Mouse (Mus musculus) forebrain, embryonic 16.5 days (tissue): ENCODE results near the gene Nkain4. TPM values are rescaled to one million over a fixed set of nuclear protein-coding genes. Genes with fewer than 3 reads are reported as not detected.

Experiments
- ATAC-seq: fragments of 200-750 bp; cut with Nextera tagmentation; 2 replicates; pipeline ENCODE4 v1.8.0; 2017; ENCODE audit warnings: mild to moderate bottlenecking, moderate library complexity
- H3K27ac ChIP-seq: fragments of 300-500 bp; sonication (generic); 2 replicates; pipeline ENCODE4 v1.5.1; 2014; ENCODE audit warnings: low read length, control low read depth
- H3K27me3 ChIP-seq: fragments of 300-500 bp; sonication (generic); replicated peaks from 2 replicates; pipeline ENCODE4 v1.6.1; 2014; ENCODE audit warnings: low read length; ENCODE audit not compliant: control insufficient read depth, insufficient read depth
- H3K36me3 ChIP-seq: fragments of 300-500 bp; sonication (generic); 2 replicates; pipeline ENCODE4 v1.6.1; 2014; ENCODE audit not compliant: control insufficient read depth, insufficient read depth
- H3K4me1 ChIP-seq: fragments of 300-500 bp; sonication (generic); replicated peaks from 2 replicates; pipeline ENCODE4 v1.6.1; 2014; ENCODE audit warnings: low read length; ENCODE audit not compliant: control insufficient read depth, insufficient read depth
- H3K4me2 ChIP-seq: fragments of 300-500 bp; sonication (generic); 2 replicates; pipeline ENCODE4 v1.6.1; 2014; ENCODE audit warnings: mild to moderate bottlenecking, low read length, control low read depth
- H3K4me3 ChIP-seq: fragments of 300-500 bp; sonication (generic); replicated peaks from 2 replicates; pipeline ENCODE4 v1.5.1; 2014; ENCODE audit warnings: mild to moderate bottlenecking, low read length, control low read depth
- H3K9ac ChIP-seq: fragments of 300-500 bp; sonication (generic); replicated peaks from 2 replicates; pipeline ENCODE4 v1.6.1; 2014; ENCODE audit warnings: low read depth, low read length, control low read depth
- H3K9me3 ChIP-seq: fragments of 300-500 bp; sonication (generic); 2 replicates; pipeline ENCODE4 v1.6.1; 2016; ENCODE audit warnings: low read length; ENCODE audit not compliant: control insufficient read depth
- WGBS: fragments of 180-500 bp; shearing (Covaris S2); extraction: QIAGEN DNeasy Blood & Tissue Kit; methylation state at CpG from one replicate; pipeline ENCODE4 v1.1.7; 2014; 5-methylcytosine and 5-hydroxymethylcytosine counted together
- microRNA-seq: library from miRNA; unstranded; fragments of <30 nt; microRNA quantifications from one replicate; pipeline ENCODE4, GENCODE M21; 2017
- polyA plus RNA-seq: library from polyadenylated mRNA; unstranded; fragments of >200 nt; fragmentation: Nextera tagmentation; extraction: Ambion mirVana; gene quantifications from 2 replicates; pipeline ENCODE4 v1.2.1, GENCODE M21; 2015

The Nkain4 gene
- polyA plus RNA-seq, 1 experiment from 2014 or later: 56.7 TPM

GRCm38 (mm10) chr2:180891075-180891834 lies 63.2 kb downstream of the Nkain4 start:
- peaks cover 41% of the 10 kb centered on the region for H3K4me1 ChIP-seq
- H3K9ac ChIP-seq: peak overlapping the region; percentile 96
- peak overlapping the region; percentile 49 for H3K4me2 ChIP-seq
- peak overlapping the region; percentile 98 for H3K27ac ChIP-seq
- H3K4me3 ChIP-seq: peak overlapping the region; percentile 79
- H3K9me3 ChIP-seq: no peaks in the 10 kb centered on the region
- no peak for ATAC-seq
- H3K27me3 ChIP-seq: peaks cover 6% of the 10 kb centered on the region; the same call in 1 of the 2 replicates
- no peaks in the 10 kb centered on the region for H3K36me3 ChIP-seq
- 1% methylated on average over 37 of the region's 37 CpGs for WGBS

DNA sequence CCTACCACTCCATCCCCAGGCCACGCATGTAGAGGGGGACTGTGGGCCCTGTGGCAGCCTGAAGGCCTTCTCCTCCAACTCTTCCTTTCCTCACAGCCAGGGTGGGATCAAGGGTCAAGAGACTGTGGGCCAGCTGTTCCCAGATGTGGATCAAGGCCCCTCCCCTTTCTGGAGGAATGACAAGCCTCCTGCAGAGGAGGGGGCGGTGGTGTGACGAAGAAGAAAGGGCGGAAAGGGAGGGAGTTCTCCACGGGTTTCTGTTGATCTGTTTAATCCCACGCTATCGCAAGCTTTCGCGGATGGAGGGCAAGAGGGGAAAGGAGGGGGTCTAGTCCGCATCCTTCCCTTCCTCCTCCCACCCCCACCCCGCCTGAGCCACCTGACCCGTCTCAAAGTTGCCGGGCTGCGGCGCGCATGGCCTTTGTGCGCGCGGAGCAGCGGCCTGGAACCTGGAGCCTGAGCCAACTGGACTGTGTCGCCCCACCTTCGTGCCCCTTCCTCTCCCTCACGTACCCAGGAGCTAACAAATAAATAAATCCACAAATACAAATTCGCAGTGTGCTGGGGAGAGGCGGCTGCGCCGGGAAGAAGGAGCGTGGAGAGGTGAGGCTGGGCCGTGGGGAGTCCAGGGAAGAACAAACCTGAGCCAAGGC lies 64.0 kb downstream of the Nkain4 start:
- H3K9me3 ChIP-seq: no peaks in the 10 kb centered on the region
- H3K27me3 ChIP-seq: peaks cover 6% of the 10 kb centered on the region; the same call in 1 of the 2 replicates
- 5% methylated on average over 29 of the region's 29 CpGs for WGBS
- H3K27ac ChIP-seq: peak overlapping the region; percentile 98
- peaks cover 34% of the 10 kb centered on the region for H3K4me1 ChIP-seq
- H3K36me3 ChIP-seq: no peaks in the 10 kb centered on the region
- peak overlapping the region; percentile 49 for H3K4me2 ChIP-seq
- peak overlapping the region; percentile 79 for H3K4me3 ChIP-seq
- no peak for ATAC-seq
- peak overlapping the region; percentile 96 for H3K9ac ChIP-seq

DNA sequence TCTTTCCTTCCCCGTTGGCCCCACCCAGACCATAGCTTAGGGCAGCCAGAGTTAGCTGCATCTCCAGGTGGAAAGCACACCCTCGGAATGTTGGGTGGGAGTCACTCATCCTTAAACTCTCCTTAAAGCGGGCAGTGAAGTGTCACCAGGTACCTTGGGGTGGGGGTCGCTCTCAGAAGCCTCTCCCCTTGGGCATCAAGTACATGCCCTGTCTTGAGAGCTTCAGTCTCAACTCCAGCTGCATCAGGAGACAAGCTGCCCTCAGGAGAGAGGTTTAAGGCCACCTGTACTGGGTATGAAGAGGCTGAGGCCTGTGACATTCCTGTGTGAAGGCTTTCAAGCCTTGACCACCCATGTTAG lies 64.6 kb downstream of the Nkain4 start:
- Histone ChIP-seq H3K9me3 (no peaks in the 10 kb centered on the region), H3K9ac (peak overlapping the region; percentile 96; the same call in 1 of the 2 replicates), H3K4me3 (no peak overlapping the region), H3K36me3 (no peaks in the 10 kb centered on the region), H3K27me3 (peaks cover 6% of the 10 kb centered on the region; the same call in 1 of the 2 replicates), H3K4me1 (peaks cover 29% of the 10 kb centered on the region), H3K4me2 (peak overlapping the region; percentile 49), H3K27ac (peak overlapping the region; percentile 98)
- 9% methylated on average over 4 of the region's 4 CpGs for WGBS
- no peak for ATAC-seq

DNA sequence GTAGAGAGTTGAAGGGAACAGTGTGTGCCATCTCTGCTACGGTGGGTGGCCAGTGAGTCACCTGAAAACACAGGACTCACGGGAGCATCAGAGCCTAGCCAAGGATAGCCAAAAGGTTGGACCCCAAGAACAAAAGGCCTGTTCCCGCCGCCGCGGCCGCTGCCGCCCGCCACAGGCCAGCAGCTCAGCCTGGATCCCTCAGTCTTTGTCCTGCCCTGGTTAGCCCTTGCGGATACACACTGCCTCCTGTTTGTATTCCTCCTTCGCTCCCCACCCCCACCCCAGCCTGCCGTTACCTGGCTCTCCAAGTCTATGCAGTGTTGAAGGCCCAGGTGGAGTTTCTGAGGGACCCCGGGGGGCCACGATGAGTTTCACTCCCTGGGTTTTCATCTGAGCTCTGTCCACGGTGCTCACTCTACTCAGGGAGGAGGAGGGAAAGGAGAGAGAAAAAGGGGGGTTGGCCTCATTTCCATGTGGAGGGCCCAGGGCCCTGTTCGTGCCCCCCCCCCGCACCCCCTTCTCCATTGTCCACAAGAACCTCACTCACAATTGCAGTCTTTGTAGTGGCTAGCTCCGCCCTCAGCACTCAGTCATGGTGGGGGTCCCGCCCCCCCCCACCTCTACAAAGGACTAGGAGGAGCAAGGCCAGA lies 65.1 kb downstream of the Nkain4 start:
- no peaks in the 10 kb centered on the region for H3K9me3 ChIP-seq
- peak overlapping the region; percentile 98 for H3K27ac ChIP-seq
- peak overlapping the region; percentile 27 for H3K4me2 ChIP-seq
- no peaks in the 10 kb centered on the region for H3K36me3 ChIP-seq
- peak overlapping the region; percentile 0; the same call in 1 of the 2 replicates for H3K4me3 ChIP-seq
- peaks cover 29% of the 10 kb centered on the region for H3K4me1 ChIP-seq
- 9% methylated on average over 18 of the region's 19 CpGs for WGBS
- peak overlapping the region; percentile 33 for H3K9ac ChIP-seq
- H3K27me3 ChIP-seq: peaks cover 6% of the 10 kb centered on the region; the same call in 1 of the 2 replicates
- no peak for ATAC-seq

GRCm38 (mm10) chr2:180885270-180885669 lies 69.2 kb downstream of the Nkain4 start:
- Histone ChIP-seq H3K9ac (no peak overlapping the region), H3K4me1 (peaks cover 21% of the 10 kb centered on the region), H3K27me3 (peaks cover 4% of the 10 kb centered on the region; the same call in 1 of the 2 replicates), H3K36me3 (no peaks in the 10 kb centered on the region), H3K27ac (no peak overlapping the region), H3K4me3 (no peak overlapping the region), H3K4me2 (no peak overlapping the region), H3K9me3 (no peaks in the 10 kb centered on the region)
- 84% methylated on average over 5 of the region's 5 CpGs for WGBS
- no peak for ATAC-seq

Small RNAs within 50 kb of the gene (microRNA-seq; reads per million reads assigned to microRNA genes)
- gene Mir124a-3: 3.1 reads per million, percentile 12 among the genes with 10 or more reads in this experiment

Other genes starting within 250 kb of the Nkain4 start
- gene Dido1, start 244.7 kb downstream of the Nkain4 start, polyA plus RNA-seq: 29.4 and 30.3 TPM in 2 replicates
- gene Gid8, start 244.6 kb downstream of the Nkain4 start, polyA plus RNA-seq: 57.2 and 58.3 TPM in 2 replicates
- 0.22 and 0.48 TPM in 2 replicates for gene Slc17a9, start 229.4 kb downstream of the Nkain4 start, polyA plus RNA-seq
- gene Bhlhe23, start 177.8 kb downstream of the Nkain4 start, polyA plus RNA-seq: 0.13 and 0.75 TPM in 2 replicates
- 44.9 and 50.1 TPM in 2 replicates for gene Ythdf1, start 33.8 kb downstream of the Nkain4 start, polyA plus RNA-seq
- gene Birc7, start 25.7 kb downstream of the Nkain4 start, polyA plus RNA-seq: not detected in 2 replicates
- 103 and 125 TPM in 2 replicates for gene Arfgap1, start 12.5 kb upstream of the Nkain4 start, polyA plus RNA-seq
- gene Col20a1, start 31.8 kb upstream of the Nkain4 start, polyA plus RNA-seq: 0.13 and 0.15 TPM in 2 replicates
- gene Chrna4, start 88.8 kb upstream of the Nkain4 start, polyA plus RNA-seq: 6.9 and 9.9 TPM in 2 replicates
- 45.5 and 54.9 TPM in 2 replicates for gene Kcnq2, start 180.6 kb upstream of the Nkain4 start, polyA plus RNA-seq
- gene Eef1a2, start 202.3 kb upstream of the Nkain4 start, polyA plus RNA-seq: 5.7 and 6.0 TPM in 2 replicates
- 433 and 453 TPM in 2 replicates for gene Ppdpf, start 232.5 kb upstream of the Nkain4 start, polyA plus RNA-seq
- gene Ptk6, start 248.1 kb upstream of the Nkain4 start, polyA plus RNA-seq: not detected in 2 replicates